Mouse (Mus musculus): ENCODE results near the gene Ccdc170. TPM values are rescaled to one million over a fixed set of nuclear protein-coding genes. Genes with fewer than 3 reads are reported as not detected.
"Not testable (repeated sequence)": the region's sequence is repeated elsewhere in the genome, so short reads cannot be mapped to it uniquely, and the experiment has no call there.

The Ccdc170 gene
- 1 to 10 TPM in 1 of 2 experiments, under 1 TPM in 1; 0.79 to 2.0 TPM for total RNA-seq (2021)
- long read RNA-seq, experiment 1, result 0 reads
- long read RNA-seq, experiment 2, partial matches to known transcripts, result 0 of 1 reads
- long read RNA-seq, experiment 2, other reads (novel, unspliced or antisense), result 1 of 1 reads

- no peak for DNase-seq (ENCODE audit: low spot score in 2 of 2)
Observed at GRCm38 (mm10) chr10:4482355-4482754, at the start of gene Ccdc170. Ccdc170 (plus strand) TSS chr10:4482502.

DNA sequence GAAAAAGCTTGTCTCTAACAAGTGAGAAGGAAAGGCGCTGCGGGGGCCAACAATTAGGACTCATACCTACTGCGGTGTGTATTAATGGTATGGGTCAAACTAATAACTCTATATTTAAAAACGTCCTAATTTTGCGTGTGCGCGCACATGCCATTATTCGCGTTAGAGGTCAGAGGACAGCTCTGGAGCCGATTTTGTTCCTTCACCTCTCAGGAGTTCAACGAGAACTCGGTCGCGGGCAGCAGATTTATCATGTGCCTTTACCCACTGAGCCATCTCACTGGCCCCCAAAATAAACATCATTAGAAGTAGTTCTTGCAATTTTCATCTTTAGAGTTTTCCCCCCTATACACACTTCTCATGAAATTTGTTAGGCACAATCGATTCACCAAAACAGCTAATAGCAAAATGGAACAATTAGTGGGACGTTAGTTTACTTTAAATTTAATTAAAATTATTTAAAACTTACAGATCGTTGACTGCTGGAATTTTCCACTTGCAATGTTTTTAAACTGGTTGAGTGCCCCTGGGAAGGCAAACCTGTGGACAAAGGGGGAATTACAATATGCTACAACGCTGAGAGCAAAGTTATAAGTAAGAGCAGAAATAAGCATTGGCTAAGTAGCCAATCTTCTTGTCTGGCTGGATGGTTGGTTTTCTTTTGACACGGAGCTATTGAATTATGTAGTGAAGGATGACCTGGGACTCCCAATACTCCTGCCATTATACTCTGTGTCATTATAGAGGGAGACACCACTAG lies 49.1 kb upstream of the Ccdc170 start:
- no peak for DNase-seq (ENCODE audit: low spot score in 2 of 2)

- DNase-seq (ENCODE audit: low spot score in 2 of 2), result not testable (repeated sequence)
Observed at GRCm38 (mm10) chr10:4433871-4434270, 48.4 kb upstream of the Ccdc170 start.

DNA sequence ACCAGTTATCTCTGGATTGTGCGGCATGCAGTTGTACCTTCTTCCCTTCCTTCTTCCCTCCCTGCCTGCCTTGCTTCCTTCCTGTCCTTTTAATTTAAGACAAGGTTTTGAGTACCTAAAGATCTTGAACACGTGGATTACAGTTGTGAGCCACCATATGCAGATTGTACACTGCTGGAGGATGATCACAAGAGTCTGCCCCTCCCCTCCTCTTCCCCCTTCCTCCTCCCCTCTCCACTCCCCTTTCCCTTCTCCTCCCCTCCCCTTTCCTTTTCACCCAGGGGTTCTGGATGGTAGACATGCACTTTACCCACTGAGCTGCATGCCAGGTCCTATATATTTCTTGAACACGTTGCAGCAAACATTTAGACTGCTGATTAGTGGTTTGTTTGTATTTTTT lies 46.9 kb upstream of the Ccdc170 start:
- no peak for DNase-seq (ENCODE audit: low spot score in 2 of 2)

DNA sequence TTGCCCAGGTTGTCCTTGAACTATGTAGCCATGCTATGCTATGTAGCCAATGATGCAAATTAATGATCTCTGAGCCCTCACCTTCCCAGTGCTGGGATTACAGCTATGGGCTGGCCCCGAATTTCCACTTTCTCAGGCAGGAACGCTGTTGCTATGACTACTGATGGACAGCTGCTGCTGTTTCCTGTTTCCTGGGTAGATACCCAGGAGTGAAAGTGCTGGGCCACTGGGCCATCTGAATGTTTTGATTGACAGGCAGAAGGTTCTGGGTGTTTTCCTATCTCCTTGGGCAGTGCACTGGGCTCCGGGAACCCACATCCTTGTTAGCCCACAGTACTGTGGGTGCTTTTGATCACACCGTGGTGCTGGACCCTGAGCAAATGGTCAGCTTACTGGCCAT lies 25.9 kb upstream of the Ccdc170 start:
- no peak for DNase-seq (ENCODE audit: low spot score in 2 of 2)

DNA sequence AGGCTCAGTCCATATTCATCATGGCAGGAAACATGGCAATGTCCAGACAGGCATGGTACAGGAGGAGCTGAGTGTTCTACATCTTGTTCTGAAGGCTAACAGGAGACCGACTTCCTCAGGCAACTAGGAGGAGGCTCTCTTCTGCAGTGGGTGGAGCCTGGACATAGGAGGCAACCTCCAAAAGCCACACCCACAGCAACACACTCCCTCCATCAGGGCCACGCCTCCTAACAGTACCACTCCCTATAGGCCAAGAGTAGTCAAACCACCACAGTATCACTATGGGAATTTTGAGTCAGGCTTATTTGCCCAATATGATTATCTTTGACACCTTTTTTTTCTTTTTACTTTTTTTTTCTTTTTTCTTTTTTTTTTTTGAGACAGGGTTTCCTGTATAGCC lies 22.1 kb upstream of the Ccdc170 start:
- DNase-seq (ENCODE audit: low spot score in 2 of 2), result no peak

GRCm38 (mm10) chr10:4465799-4466198 lies 16.5 kb upstream of the Ccdc170 start:
- no peak for DNase-seq (ENCODE audit: low spot score in 2 of 2)

DNA sequence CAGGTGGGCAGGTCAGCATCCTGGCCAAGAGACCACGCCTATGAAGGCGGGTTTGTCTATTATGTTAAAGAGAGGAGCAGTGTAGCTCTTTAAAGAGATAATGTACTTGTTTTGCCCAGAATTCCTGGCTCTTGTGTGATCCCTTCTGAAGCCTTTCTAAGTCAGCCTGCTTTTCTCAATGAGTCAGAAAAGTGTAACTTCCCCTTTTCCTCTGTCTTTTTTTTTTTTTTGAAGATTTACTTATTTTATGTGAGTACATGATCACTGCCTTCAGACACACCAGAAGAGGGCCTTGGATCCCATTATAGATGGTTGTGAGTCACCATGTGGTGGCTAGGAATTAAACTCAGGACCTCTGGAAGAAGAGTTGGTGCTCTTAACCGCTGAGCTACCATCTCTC lies 12.9 kb upstream of the Ccdc170 start:
- no peak for DNase-seq (ENCODE audit: low spot score in 2 of 2)

DNA sequence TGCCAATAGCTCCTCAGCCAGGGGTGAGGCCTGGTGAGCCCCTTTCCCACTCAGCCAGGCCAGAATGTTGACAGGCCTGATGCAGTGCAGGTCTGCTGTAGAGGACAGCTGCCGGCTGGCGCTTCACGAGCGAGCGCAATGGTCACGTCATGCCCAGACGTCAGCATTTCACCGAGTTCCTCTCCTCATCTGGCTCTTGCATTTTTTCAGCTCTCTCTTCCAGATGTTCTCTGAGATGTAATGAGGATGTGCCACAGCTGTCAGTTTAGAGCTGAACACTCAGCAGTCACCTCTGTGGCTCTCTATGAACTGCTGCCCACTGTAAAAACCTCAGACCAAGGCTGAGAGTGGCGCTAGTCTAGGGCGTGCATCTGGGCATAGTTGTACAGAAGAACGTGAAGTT lies 8.7 kb upstream of the Ccdc170 start:
- DNase-seq (ENCODE audit: low spot score in 2 of 2), result no peak

GRCm38 (mm10) chr10:4475431-4475830 lies 6.9 kb upstream of the Ccdc170 start:
- DNase-seq (ENCODE audit: low spot score in 2 of 2), result no peak

DNA sequence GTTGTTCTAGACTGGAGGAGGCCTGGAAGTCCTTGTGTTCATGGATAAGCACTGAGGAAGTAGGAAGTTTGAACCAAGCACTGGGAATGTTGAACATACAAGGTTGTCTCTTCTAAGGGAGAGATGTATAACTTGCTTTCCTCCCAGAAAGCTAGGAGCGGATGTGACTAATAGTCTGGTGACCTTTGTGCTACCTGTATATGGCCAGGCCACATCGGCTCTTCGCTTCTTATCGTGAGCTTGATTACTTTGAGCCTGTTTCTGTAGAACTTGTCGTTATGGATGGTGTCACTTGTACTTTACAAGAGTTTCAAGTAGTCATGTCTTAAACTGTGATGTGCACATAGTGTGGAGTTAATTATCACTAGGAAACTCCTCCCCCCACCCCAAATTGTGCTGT lies 5.7 kb upstream of the Ccdc170 start:
- no peak for DNase-seq (ENCODE audit: low spot score in 2 of 2)

- no peak for DNase-seq (ENCODE audit: low spot score in 2 of 2)
Observed at GRCm38 (mm10) chr10:4480929-4481328, 1.4 kb upstream of the Ccdc170 start.

DNA sequence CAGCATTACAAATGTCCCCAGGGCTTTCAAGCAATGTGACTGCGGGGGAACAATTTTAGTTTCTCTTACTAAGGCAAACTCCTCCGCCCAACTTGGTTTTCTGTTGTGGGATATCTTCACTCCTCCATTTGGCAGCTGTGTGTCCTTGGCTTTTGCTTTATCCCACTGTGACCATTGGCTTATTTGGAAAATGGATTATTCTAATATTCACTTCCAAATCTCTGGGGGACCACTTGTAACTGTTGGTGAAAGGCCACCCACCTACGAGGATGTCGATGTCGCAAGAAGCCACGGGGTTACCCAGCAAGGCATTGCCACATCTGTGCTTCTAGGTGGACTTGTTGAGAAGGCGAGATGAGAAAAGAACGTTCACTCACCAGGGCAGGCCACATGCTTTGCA lies 607 bp upstream of the Ccdc170 start:
- DNase-seq (ENCODE audit: low spot score in 2 of 2), result no peak

DNA sequence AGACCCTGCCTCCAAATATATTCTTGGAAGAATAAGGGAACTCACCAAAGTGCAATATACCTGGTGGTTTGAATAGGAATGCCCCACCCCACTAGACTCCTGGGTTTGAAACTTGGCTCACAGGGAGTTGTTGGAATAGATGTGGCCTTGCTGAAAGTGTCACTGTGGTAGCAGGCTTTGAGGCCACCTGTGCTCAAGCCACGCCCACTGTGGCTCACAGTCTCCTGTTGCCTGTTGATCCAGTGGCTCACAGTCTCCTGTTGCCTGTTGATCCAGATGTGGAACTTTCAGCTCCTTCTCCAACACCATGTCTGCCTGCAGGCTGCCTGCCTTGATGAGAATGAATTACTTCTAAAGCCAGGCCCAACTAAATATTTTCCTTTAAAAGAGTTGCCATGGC lies 1.5 kb downstream of the Ccdc170 start:
- no peak for DNase-seq (ENCODE audit: low spot score in 2 of 2)

GRCm38 (mm10) chr10:4484986-4485385 lies 2.7 kb downstream of the Ccdc170 start:
- DNase-seq (ENCODE audit: low spot score in 2 of 2), result no peak

DNA sequence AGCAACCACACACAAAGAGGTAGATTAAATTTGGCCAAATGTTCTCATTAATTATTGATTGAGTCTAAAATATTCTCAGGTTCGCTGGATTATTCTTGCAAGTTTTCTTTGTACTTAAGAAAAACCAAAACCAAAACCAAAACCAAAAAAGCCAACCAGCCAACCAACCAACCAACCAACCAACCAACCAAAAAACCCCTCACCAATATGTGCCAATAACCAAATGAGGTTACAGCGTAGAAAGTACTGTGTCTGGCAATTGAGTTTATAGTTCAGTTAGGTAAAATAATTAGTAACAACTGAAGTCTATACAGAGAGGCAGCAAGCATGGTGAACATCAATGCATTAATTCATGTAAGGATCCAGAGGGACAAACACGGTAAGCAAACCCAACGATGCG lies 7.6 kb downstream of the Ccdc170 start:
- DNase-seq (ENCODE audit: low spot score in 2 of 2), result no peak

DNA sequence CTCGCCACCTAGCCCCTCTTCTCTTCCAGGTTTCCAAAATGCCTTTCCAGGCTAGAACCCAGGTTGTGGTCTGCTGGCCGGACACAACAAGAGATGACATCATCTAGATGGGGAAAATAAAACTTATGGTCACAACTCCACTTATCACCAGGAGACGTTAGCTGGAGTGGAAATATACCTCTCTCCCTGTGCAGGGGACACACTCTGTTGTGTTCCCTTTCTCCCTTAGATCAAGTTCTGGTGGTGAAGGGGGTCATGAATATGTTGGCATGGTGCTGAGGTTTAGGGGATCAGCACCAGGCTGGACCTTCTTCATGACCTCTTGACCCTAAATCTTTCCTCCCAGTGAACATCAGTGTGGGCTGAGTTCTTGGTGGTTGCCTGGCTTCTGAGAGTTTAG lies 9.0 kb downstream of the Ccdc170 start:
- DNase-seq (ENCODE audit: low spot score in 2 of 2), result no peak

DNA sequence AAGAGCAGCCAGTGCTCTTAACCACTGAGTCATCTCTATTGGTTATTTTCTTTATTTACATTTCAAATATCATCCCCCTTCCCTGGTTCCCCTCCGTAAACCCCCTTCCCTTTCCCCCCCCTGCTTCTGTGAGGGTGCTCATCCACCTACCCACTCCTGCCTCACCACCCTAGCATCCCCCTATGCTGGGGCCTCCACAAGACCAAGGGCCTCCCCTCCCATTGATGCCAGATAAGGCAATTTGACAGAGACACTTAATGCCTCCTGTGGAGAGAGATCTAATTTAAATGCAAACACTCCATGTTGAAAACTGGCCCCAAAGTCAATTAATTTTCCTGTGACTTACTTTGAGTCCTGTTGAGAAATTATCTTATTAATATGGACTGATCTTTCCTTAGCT lies 9.7 kb downstream of the Ccdc170 start:
- DNase-seq (ENCODE audit: low spot score in 2 of 2), result no peak

DNA sequence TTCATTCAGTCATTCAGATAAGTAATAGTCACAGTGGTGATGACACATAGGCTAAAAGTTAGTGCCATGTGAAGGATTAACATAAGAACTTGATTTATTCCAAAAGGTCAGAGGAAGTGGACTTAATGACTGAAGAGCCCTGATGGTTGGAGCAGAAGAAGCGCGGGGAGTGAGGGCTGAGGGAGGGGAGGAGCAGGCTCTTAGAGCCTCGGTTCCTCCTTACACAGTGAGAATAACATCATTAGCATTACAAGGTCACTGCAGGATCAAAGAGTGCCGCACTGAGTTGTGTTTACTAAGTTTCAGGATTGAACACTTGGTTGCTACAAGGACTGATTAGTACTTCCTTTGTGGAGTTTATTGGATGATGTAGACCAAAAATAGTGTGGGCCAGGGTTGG lies 10.6 kb downstream of the Ccdc170 start:
- no peak for DNase-seq (ENCODE audit: low spot score in 2 of 2)

GRCm38 (mm10) chr10:4503251-4503650 lies 20.9 kb downstream of the Ccdc170 start:
- DNase-seq (ENCODE audit: low spot score in 2 of 2), result no peak

- DNase-seq (ENCODE audit: low spot score in 2 of 2), result no peak
Observed at GRCm38 (mm10) chr10:4512725-4513124, 30.4 kb downstream of the Ccdc170 start.

DNA sequence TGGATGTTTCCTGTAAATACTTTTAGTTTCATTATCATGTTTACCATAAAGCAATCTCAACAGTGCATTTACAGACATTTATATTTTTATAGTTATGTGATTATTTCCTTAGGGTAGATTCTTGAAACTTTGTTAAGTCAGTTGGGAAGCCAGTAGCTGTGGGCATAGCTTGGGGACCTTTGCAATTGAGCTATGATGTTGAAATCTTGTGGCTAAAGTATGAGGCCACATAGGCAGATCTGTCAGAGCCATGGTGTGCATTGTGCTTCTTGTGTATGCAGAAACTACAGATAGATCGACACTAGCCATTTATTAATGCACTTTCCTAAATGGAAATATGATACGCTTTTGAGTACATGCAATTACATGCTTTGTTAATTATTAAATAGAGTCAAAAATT lies 35.3 kb downstream of the Ccdc170 start:
- DNase-seq (ENCODE audit: low spot score in 2 of 2), result no peak

DNA sequence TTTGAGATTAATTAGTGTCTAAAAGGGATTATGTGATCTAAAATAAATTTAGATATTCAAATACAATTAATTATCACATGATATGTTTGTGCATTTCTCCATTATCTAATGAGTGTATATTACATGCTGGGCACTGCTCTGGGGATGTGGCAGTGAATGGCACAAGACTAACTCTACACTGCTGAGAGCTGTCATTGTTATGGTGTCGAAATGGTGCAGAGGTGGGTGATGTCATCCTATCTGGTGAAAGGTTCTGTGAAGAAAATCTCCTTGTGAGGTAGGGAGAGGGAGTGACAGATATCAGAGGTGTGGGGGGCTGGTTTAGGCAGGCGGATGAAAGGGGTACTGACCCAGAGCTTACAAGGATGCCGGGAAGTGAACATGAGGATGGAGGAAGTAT lies 37.3 kb downstream of the Ccdc170 start:
- no peak for DNase-seq (ENCODE audit: low spot score in 2 of 2)

Data from adrenal gland, postnatal 4 days (tissue).